Mouse (Mus musculus): ENCODE measurements around the gene Tshr. TPM values are rescaled to one million over a fixed set of nuclear protein-coding genes. Genes with fewer than 3 reads are reported as not detected.

The Tshr gene
- polyA plus RNA-seq, 1 experiment, result 0.13 TPM

DNA sequence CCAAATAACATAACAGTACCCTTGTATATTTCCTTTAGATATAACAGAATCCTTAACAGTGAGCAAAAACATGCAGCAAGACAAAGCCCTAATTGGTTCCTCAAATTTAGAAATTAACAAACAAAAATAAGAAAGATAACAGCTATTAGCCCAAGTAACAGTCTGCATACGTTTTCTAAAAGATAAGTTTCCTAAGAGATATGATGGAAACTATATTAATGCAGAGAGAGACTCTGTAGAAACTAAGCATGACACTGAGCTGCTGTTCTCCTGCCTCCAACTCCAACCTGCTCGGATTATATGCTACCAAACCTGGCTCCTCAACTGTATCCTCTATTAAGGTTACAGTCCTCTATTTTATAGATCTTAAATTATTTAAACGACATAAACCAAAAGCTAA lies 184.9 kb downstream of the Tshr start:
- H3K27ac ChIP-seq (ENCODE audit: insufficient read depth, low read length), result no peak overlapping the region
- no peak for TF ChIP-seq CTCF (IDR thresholded peaks at IDR 0.05; ENCODE audit: extremely low read depth, insufficient read depth, insufficient read length, insufficient replicate concordance)
- TF ChIP-seq POLR2A (IDR thresholded peaks at IDR 0.05; ENCODE audit: low read depth, low read length), result no peak
- H3K27me3 ChIP-seq (ENCODE audit: control insufficient read depth, insufficient read depth, low read length), result no peaks in the 10 kb centered on the region
- no peak for DNase-seq (ENCODE audit: low read depth in 1 of 2, low spot score in 2 of 2)
- WGBS, result 85% methylated on average over 3 of the region's 3 CpGs
- no peak overlapping the region for H3K4me3 ChIP-seq (ENCODE audit: extremely low read depth, insufficient read depth, insufficient read length)
- peaks cover 29% of the 10 kb centered on the region for H3K36me3 ChIP-seq (ENCODE audit: control insufficient read depth, insufficient read depth, low read length)
- H3K4me1 ChIP-seq (ENCODE audit: control insufficient read depth, insufficient read depth, insufficient read length), result no peaks in the 10 kb centered on the region

DNA sequence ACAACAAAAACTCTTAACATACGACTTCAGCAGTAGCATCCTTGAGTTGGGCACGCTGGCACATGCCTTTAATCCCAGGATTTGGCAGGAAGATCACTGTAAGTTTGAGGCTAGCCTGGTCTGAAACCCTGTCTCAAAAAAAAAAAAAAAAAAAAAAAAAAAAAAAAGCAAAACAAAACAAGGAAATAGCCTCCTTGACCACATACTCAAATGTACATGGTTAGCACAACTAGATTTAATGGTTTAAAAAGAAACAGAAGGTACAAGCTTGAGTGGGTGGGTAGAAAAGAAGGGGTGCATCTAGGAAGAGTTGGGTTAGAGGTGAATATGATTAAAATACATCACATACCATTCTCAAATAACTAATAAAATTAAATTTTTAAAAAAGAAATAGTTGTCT lies 187.3 kb downstream of the Tshr start:
- H3K4me1 ChIP-seq (ENCODE audit: control insufficient read depth, insufficient read depth, insufficient read length), result no peaks in the 10 kb centered on the region
- no peaks in the 10 kb centered on the region for H3K27me3 ChIP-seq (ENCODE audit: control insufficient read depth, insufficient read depth, low read length)
- no peak overlapping the region for H3K27ac ChIP-seq (ENCODE audit: insufficient read depth, low read length)
- no peak for DNase-seq (ENCODE audit: low read depth in 1 of 2, low spot score in 2 of 2)
- no peak overlapping the region for H3K4me3 ChIP-seq (ENCODE audit: extremely low read depth, insufficient read depth, insufficient read length)
- 96% methylated on average over 2 of the region's 2 CpGs for WGBS
- H3K36me3 ChIP-seq (ENCODE audit: control insufficient read depth, insufficient read depth, low read length), result peaks cover 33% of the 10 kb centered on the region
- no peak for TF ChIP-seq CTCF (IDR thresholded peaks at IDR 0.05; ENCODE audit: extremely low read depth, insufficient read depth, insufficient read length, insufficient replicate concordance)
- TF ChIP-seq POLR2A (IDR thresholded peaks at IDR 0.05; ENCODE audit: low read depth, low read length), result no peak

DNA sequence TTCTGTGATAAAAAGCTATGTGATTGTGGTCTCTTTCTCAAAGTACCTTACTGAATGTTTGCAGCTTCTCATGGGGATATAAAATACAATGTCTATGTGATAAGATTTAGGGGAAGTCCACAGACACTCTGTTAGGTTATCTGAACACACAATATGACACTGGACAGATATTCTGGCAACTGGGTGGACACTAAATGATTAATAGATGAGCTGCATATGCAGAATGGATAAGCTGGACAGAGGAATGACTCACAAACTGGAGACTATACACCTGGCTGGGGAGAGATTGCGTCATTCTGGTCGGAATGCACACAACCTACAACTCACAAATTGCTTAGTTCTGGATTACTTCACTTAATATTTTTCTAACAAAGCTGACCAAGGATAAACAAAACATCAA lies 195.3 kb downstream of the Tshr start:
- Histone ChIP-seq H3K27me3 (ENCODE audit: control insufficient read depth, insufficient read depth, low read length) (no peaks in the 10 kb centered on the region), H3K4me3 (ENCODE audit: extremely low read depth, insufficient read depth, insufficient read length) (no peak overlapping the region), H3K4me1 (ENCODE audit: control insufficient read depth, insufficient read depth, insufficient read length) (peaks cover 7% of the 10 kb centered on the region; the same call in 1 of the 2 replicates), H3K27ac (ENCODE audit: insufficient read depth, low read length) (no peak overlapping the region), H3K36me3 (ENCODE audit: control insufficient read depth, insufficient read depth, low read length) (peaks cover 25% of the 10 kb centered on the region)
- 84% methylated on average over 2 of the region's 2 CpGs for WGBS
- DNase-seq (ENCODE audit: low read depth in 1 of 2, low spot score in 2 of 2), result no peak
- TF ChIP-seq POLR2A (IDR thresholded peaks at IDR 0.05; ENCODE audit: low read depth, low read length) (no peak), CTCF (IDR thresholded peaks at IDR 0.05; ENCODE audit: extremely low read depth, insufficient read depth, insufficient read length, insufficient replicate concordance) (no peak)

DNA sequence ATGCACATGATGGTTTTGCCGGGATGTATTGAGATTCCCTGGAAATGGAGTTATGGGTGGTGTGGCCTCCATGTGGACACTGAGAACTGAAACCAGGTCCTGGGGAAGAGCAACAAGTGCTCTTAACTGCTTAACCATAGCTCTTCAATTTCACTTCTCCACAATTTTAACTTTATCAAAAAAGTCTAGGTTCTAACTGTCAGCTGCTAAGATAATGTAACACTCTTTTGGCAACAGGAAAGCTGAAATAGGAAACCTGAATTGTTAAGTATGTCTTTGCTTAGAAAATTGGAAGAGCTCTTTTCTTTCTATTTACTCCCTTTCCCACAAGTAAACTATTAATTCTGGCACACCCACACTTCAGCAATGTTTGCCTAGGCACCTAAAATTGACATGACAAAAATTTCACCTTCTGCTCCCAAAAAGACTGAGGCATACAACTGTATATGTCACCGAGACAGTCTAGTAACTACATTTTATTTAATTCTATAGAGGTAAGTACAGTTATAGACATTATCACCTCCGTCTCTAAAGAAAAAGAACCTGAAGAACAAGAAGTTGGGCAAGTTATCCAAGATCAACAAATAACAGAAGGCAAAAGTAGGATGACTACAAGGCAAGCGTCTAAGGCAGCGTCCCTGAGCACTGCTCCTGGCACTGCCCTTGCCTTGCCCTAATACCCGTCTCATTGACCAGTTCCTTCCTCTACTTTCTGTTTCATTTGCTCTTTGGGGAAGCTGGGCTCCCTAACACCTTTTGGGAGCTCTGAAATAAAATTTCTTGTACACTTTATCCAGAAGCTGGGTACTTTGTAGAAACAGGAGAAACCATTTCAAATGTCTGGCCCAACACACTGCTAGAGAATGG lies 197.1 kb downstream of the Tshr start:
- TF ChIP-seq CTCF (IDR thresholded peaks at IDR 0.05; ENCODE audit: extremely low read depth, insufficient read depth, insufficient read length, insufficient replicate concordance), result no peak
- TF ChIP-seq POLR2A (IDR thresholded peaks at IDR 0.05; ENCODE audit: low read depth, low read length), result no peak
- Histone ChIP-seq H3K4me1 (ENCODE audit: control insufficient read depth, insufficient read depth, insufficient read length) (peaks cover 7% of the 10 kb centered on the region; the same call in 1 of the 2 replicates), H3K36me3 (ENCODE audit: control insufficient read depth, insufficient read depth, low read length) (peaks cover 25% of the 10 kb centered on the region), H3K4me3 (ENCODE audit: extremely low read depth, insufficient read depth, insufficient read length) (no peak overlapping the region), H3K27ac (ENCODE audit: insufficient read depth, low read length) (no peak overlapping the region), H3K27me3 (ENCODE audit: control insufficient read depth, insufficient read depth, low read length) (no peaks in the 10 kb centered on the region)
- DNase-seq (ENCODE audit: low read depth in 1 of 2, low spot score in 2 of 2), result no peak
- WGBS, result 58% methylated on average over 6 of the region's 6 CpGs

DNA sequence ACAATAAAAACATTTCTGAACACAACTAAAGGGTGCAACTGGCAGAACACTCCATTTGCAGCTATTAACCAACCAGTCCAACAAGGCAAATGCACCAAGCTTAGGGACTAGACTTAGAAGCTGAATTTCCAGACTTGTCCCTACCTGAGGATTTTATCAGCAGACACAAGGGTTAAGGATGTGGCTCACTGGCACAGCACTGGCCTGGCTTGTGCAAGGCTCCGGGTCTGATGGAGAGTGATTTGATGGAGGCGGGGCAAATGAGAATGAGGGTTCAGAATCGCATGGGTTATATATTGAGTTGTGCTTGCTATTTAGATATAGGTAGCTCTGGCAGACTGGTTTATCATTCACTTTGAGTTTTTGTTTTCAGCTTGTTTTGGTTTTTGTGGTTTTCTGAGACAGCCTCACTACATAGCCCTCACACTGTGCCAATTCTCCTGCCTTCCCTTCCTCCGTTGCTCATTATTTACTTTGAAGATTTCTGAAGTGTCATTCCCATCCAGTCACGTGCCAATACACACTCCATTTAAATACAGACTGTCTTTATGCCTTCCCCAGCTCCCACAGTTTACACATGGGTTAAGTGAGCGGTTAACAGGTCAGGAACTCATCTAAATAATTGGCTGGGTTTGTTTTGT lies 198.1 kb downstream of the Tshr start:
- H3K27me3 ChIP-seq (ENCODE audit: control insufficient read depth, insufficient read depth, low read length), result no peaks in the 10 kb centered on the region
- no peak overlapping the region for H3K4me3 ChIP-seq (ENCODE audit: extremely low read depth, insufficient read depth, insufficient read length)
- WGBS, result 60% methylated on average over 6 of the region's 6 CpGs
- no peak overlapping the region; the same call in 1 of the 2 replicates for H3K27ac ChIP-seq (ENCODE audit: insufficient read depth, low read length)
- TF ChIP-seq POLR2A (IDR thresholded peaks at IDR 0.05; ENCODE audit: low read depth, low read length), result no peak
- TF ChIP-seq CTCF (IDR thresholded peaks at IDR 0.05; ENCODE audit: extremely low read depth, insufficient read depth, insufficient read length, insufficient replicate concordance), result no peak
- H3K36me3 ChIP-seq (ENCODE audit: control insufficient read depth, insufficient read depth, low read length), result peaks cover 23% of the 10 kb centered on the region
- DNase-seq (ENCODE audit: low read depth in 1 of 2, low spot score in 2 of 2), result no peak
- peaks cover 7% of the 10 kb centered on the region; the same call in 1 of the 2 replicates for H3K4me1 ChIP-seq (ENCODE audit: control insufficient read depth, insufficient read depth, insufficient read length)

DNA sequence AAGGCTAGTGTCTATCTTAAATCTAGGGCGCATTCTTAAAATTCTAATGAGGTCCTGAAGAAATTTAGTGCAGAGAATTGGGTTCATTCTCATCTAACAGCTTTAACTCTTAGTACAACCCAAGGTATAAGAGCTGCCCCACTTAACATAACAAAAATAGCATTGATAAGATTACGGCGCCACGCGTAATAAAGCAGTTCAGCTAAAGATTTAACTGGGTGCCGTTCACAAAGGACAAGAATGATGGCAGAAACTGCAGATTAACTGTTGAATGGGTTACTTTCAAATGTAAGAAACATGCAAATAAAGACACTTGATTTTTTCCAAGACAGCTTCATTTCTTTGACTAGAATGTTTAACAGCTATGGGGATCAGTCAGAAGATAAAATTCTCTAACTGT lies 199.0 kb downstream of the Tshr start:
- Histone ChIP-seq H3K4me3 (ENCODE audit: extremely low read depth, insufficient read depth, insufficient read length) (no peak overlapping the region), H3K4me1 (ENCODE audit: control insufficient read depth, insufficient read depth, insufficient read length) (peaks cover 7% of the 10 kb centered on the region; the same call in 1 of the 2 replicates), H3K36me3 (ENCODE audit: control insufficient read depth, insufficient read depth, low read length) (peaks cover 19% of the 10 kb centered on the region), H3K27me3 (ENCODE audit: control insufficient read depth, insufficient read depth, low read length) (no peaks in the 10 kb centered on the region), H3K27ac (ENCODE audit: insufficient read depth, low read length) (no peak overlapping the region)
- TF ChIP-seq POLR2A (IDR thresholded peaks at IDR 0.05; ENCODE audit: low read depth, low read length) (no peak), CTCF (IDR thresholded peaks at IDR 0.05; ENCODE audit: extremely low read depth, insufficient read depth, insufficient read length, insufficient replicate concordance) (no peak)
- no peak for DNase-seq (ENCODE audit: low read depth in 1 of 2, low spot score in 2 of 2)
- 92% methylated on average over 6 of the region's 6 CpGs for WGBS

All from spleen, adult 2 months (tissue).